Mouse (Mus musculus) C2C12 (cell line): ENCODE data around the gene Clip3.

Experiments
- CEBPB ChIP-seq: IDR thresholded peaks from one replicate; pipeline ENCODE4 v1.6.1; 2011; ENCODE audit warnings: low read depth, mild to moderate bottlenecking, control low read depth, moderate library complexity
- CTCF ChIP-seq: IDR thresholded peaks from one replicate; pipeline ENCODE4 v1.5.1; 2011; ENCODE audit not compliant: control insufficient read depth, insufficient read depth, insufficient read length

GRCm38 (mm10) chr7:30313666-30314320 is 22.3 kb downstream of the Clip3 start:
- TF ChIP-seq CTCF (no peak), CEBPB (no peak)
